Mouse (Mus musculus): ENCODE measurements around the gene Depdc5. TPM values are rescaled to one million over a fixed set of nuclear protein-coding genes. Genes with fewer than 3 reads are reported as not detected.

The Depdc5 gene
- polyA plus RNA-seq (2012): 4.7 and 4.9 TPM in 2 replicates

GRCm38 (mm10) chr5:32863253-32864228, at the start of gene Depdc5:
Gene Depdc5, plus strand, starts transcription at chr5:32863701.

DNA sequence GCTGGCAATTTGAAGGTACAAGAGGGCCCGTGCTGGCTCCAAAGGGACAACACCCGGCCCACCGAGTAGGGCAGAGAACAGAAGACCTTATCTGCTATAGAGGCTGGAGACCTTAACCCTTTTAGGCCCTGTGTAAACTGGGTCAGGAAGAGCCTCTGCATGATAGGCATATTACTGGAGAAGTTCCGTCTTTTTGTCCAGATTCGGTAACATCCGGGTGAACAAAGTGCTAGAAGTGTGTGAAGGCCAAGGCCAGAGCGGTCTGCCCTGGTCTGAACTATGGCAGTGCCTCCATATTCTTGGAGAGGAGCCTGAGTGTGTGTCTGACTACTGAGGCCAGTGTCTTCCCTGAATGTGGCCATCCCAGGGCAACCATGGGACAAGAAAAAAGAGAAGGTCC, 36.5 kb upstream of the Depdc5 start, which contains the start of gene Gm20671:
Gene Gm20671, minus strand, starts transcription at position 101 of the 400 bp plus-strand sequence.

GRCm38 (mm10) chr5:32853731-32854507, 9.6 kb upstream of the Depdc5 start, which contains the start of gene Prr14l:
Gene Prr14l, minus strand, starts transcription at chr5:32854256.

GRCm38 (mm10) chr5:33018561-33019425, 155.3 kb downstream of the Depdc5 start, which contains the start of gene Ywhah:
Gene Ywhah, plus strand, starts transcription at chr5:33018816.

Other genes starting within 250 kb of the Depdc5 start
- gene Pisd, start 78.1 kb upstream of the Depdc5 start, polyA plus RNA-seq (2012): 24.3 and 33.5 TPM in 2 replicates
- gene Gm20671, start 36.6 kb upstream of the Depdc5 start, polyA plus RNA-seq (2012): 1.3 and 2.4 TPM in 2 replicates
- gene Prr14l, start 9.4 kb upstream of the Depdc5 start, polyA plus RNA-seq (2012): 17.6 and 28.4 TPM in 2 replicates
- gene Ywhah, start 155.1 kb downstream of the Depdc5 start, polyA plus RNA-seq (2012): 107 and 133 TPM in 2 replicates
- gene Slc5a1, start 240.5 kb downstream of the Depdc5 start, polyA plus RNA-seq (2012): not detected in 2 replicates

Measured in megakaryocyte-erythroid progenitor cell, adult 5 weeks (primary cell).